13 mouse cellular contexts compared by ENCODE assay signal in the genomic region with DNA sequence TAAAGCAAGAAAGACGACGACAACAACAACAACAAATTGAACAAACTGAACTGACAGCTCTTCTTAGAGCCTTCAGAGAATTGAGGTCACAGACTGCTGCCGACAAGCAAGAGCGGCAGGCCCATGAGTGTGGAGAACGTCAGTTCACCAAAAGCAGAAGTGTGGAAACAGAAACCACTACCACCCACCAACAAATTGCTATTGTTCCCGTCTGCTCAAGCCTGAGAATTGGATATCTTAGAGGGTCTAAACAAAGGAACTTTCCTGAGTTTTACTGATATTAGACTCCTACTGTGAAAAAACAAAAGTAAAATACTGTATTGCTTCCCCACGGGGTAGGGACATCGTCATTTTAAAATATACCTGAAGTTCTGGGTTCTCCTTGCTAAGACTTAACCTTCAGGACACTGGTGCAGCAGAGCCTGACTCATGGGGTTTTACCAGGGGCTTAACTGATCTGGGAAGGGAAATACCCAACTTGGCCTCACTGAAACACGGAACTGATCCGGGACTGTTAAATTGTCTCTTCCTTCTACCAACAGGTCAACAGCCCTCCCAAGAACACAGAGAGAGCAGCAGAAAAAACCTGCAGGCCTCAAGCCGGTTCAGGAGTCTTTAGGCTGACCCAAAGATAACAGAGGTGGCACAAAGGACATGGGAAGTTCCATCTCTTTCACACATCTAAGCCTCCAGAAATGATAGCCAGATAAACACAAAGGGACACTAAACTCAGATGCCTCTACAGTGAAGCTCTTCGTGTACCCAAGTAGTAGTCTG.
DNase-seq lines count a peak whose midpoint lies in the region; ATAC-seq and TF ChIP-seq lines count a peak whose summit lies in the region.
"Had no signal": no experiment of that assay in that cellular context is flagged by ENCODE, and none has a peak within 500 bp of the region (broad histone marks: within the 10 kb centered on the region; RNA-seq: fewer than 3 reads in every experiment).

No protein-coding gene starts in this region.

- ATAC-seq in megakaryocyte progenitor cell, adult 5-6 weeks (replicated peaks; ENCODE audit: poor library complexity), result peak; percentile 73
- no peak for ATAC-seq in hindbrain, embryonic 13.5 days (ENCODE audit: low FRiP score)

- H3K9ac ChIP-seq in hindbrain, embryonic 13.5 days, result no peak overlapping the region
- H3K9ac ChIP-seq: lung, embryonic 14.5 days had no signal

- H3K27ac ChIP-seq in bone marrow macrophage, adult 2 months (ENCODE audit: insufficient read depth, low read depth, low read length), result peak overlapping the region; percentile 96
- H3K27ac ChIP-seq in hindbrain, embryonic 13.5 days, result no peak overlapping the region
- H3K27ac ChIP-seq: kidney, postnatal 0 days had no signal

- H3K4me2 ChIP-seq in hindbrain, embryonic 13.5 days, result no peak overlapping the region
- H3K4me2 ChIP-seq: heart, embryonic 11.5 days; lung, embryonic 14.5 days had no signal

- TF ChIP-seq CTCF in bone marrow macrophage, adult 2 months (IDR thresholded peaks at IDR 0.05; ENCODE audit: low read depth, low read length), result no peak

- no peaks in the 10 kb centered on the region for H3K27me3 ChIP-seq in hindbrain, embryonic 13.5 days

- no peak overlapping the region for H3K4me3 ChIP-seq in bone marrow macrophage, adult 2 months (ENCODE audit: insufficient read depth, low read length)
- H3K4me3 ChIP-seq in hindbrain, embryonic 13.5 days, result no peak overlapping the region
- H3K4me3 ChIP-seq: erythroblast, embryonic 14.5 days had no signal

- 84% methylated on average over 12 of the region's 12 CpGs for WGBS in hindbrain, embryonic 13.5 days

- peak; percentile 38 to 50 for DNase-seq in lung, adult 18-20 months
- no peak for DNase-seq in lung, postnatal 14 days
- DNase-seq in thymus, postnatal 0 days (ENCODE audit: low spot score), result peak; percentile 67
- DNase-seq in right cerebral cortex, postnatal 14 days, result no peak
- no peak for DNase-seq in kidney, postnatal 25 days
- DNase-seq: cerebellum, adult 2 months; lung, embryonic 14.5 days had no signal

- H3K9me3 ChIP-seq in hindbrain, embryonic 13.5 days, result no peaks in the 10 kb centered on the region

- H3K4me1 ChIP-seq in bone marrow macrophage, adult 2 months (ENCODE audit: control insufficient read depth, insufficient read depth, low read length), result peaks cover 52% of the 10 kb centered on the region
- H3K4me1 ChIP-seq in hindbrain, embryonic 13.5 days (replicated peaks), result no peaks in the 10 kb centered on the region

- TF ChIP-seq POLR2A in bone marrow macrophage, adult 2 months (IDR thresholded peaks at IDR 0.05; ENCODE audit: borderline replicate concordance, low read depth, low read length), result no peak

- no peaks in the 10 kb centered on the region for H3K36me3 ChIP-seq in hindbrain, embryonic 13.5 days

Comparison
In these comparisons a context has a peak if more than half of its experiments do, and no peak if none do; other contexts are left out.
1. DNase-seq: peak in lung, adult 18-20 months (2 of 2) and thymus, postnatal 0 days (single experiment); none in lung, postnatal 14 days (single experiment), right cerebral cortex, postnatal 14 days (single experiment) and kidney, postnatal 25 days (0 of 2).